Mouse (Mus musculus) ovary, adult 18-20 months (tissue): Measurements from ENCODE around the gene Amh.
A peak's percentile ranks its signal among the peaks of the same experiment; 100 is the strongest.
"Not testable (repeated sequence)": the region's sequence is repeated elsewhere in the genome, so short reads cannot be mapped to it uniquely, and the experiment has no call there.

Experiments
- DNase-seq: peaks from one replicate; pipeline ENCODE4 v3.0.0; 2022; ENCODE audit warnings: low spot score, mixed read lengths

Amh gene

GRCm38 (mm10) chr10:80807057-80807627 lies 2.1 kb downstream of the Amh start:
- DNase-seq, result peak; percentile 78

- no peak for DNase-seq
These were observed 3.3 kb downstream of the Amh start for GRCm38 (mm10) chr10:80808099-80808984.

GRCm38 (mm10) chr10:80808985-80809632 lies 4.1 kb downstream of the Amh start:
- DNase-seq, result no peak

- peak; percentile 71 for DNase-seq
These were observed 5.0 kb downstream of the Amh start for GRCm38 (mm10) chr10:80810084-80810483.

- DNase-seq, result no peak
These were observed 7.5 kb downstream of the Amh start for GRCm38 (mm10) chr10:80812391-80813041.

GRCm38 (mm10) chr10:80813366-80813765 lies 8.3 kb downstream of the Amh start, which contains the start of gene Jsrp1:
TSS of gene Jsrp1 (minus strand) at chr10:80813498.
- DNase-seq, result no peak

- DNase-seq, result no peak
These were observed 9.8 kb downstream of the Amh start for GRCm38 (mm10) chr10:80814800-80815199.

- not testable (repeated sequence) for DNase-seq
These were observed 11.3 kb downstream of the Amh start for GRCm38 (mm10) chr10:80816303-80816702.

- DNase-seq, result no peak
These were observed 12.1 kb downstream of the Amh start for GRCm38 (mm10) chr10:80817164-80817563.

GRCm38 (mm10) chr10:80817955-80818354 lies 12.9 kb downstream of the Amh start:
- not testable (repeated sequence) for DNase-seq

GRCm38 (mm10) chr10:80818599-80819281 lies 13.7 kb downstream of the Amh start:
- no peak for DNase-seq

- DNase-seq, result no peak
These were observed 14.4 kb downstream of the Amh start for GRCm38 (mm10) chr10:80819406-80819805.

GRCm38 (mm10) chr10:80821991-80822390 lies 16.9 kb downstream of the Amh start:
- DNase-seq, result no peak

GRCm38 (mm10) chr10:80822528-80822927 lies 17.5 kb downstream of the Amh start:
- no peak for DNase-seq

- DNase-seq, result no peak
These were observed 18.3 kb downstream of the Amh start for GRCm38 (mm10) chr10:80823316-80823715.

GRCm38 (mm10) chr10:80823847-80824643 lies 19.0 kb downstream of the Amh start:
- no peak for DNase-seq

- no peak for DNase-seq
These were observed 19.8 kb downstream of the Amh start for GRCm38 (mm10) chr10:80824827-80825226.

- DNase-seq, result peak; percentile 99
These were observed 21.4 kb downstream of the Amh start, which contains the start of gene Oaz1 for GRCm38 (mm10) chr10:80826151-80827062. TSS of gene Oaz1 (plus strand) at chr10:80826656.

- no peak for DNase-seq
These were observed 22.2 kb downstream of the Amh start for GRCm38 (mm10) chr10:80827063-80827869.
